In the genomic region with DNA sequence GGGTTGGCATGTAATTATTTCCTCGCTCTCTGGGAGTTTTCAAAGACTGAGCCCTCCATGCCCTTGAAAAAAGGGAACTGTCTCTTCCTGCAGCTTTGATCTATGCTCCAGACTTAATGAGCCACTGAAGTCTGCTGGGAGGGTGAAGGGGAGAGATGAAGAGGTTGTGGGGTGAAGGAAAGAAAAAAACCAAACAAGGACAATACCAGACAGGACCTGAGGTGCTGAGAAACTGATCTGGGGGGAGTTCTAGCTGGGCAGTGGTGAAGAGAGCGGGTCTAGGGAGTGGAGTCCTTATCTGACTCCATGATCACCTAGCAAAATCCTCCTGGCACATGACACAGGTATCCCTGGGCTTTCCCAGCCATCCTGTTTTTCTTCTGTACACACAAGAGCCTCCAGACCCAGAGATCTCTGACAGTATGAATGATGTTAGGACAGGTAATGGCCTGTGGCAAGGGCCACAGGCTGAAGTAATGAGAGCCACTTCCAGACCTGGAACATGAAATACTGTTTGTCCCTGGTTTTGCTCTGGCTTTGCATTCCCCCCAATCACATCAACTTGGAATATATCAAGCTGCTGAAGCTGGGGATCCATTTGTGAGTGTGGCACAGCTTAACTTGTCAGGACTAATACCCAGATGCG, we compare ENCODE assay signal across 31 mouse cellular contexts. TPM values are rescaled to one million over a fixed set of nuclear protein-coding genes. Genes with fewer than 3 reads are reported as not detected.
A peak's percentile ranks its signal among the peaks of the same experiment; 100 is the strongest.
DNase-seq lines count a peak whose midpoint lies in the region; ATAC-seq and TF ChIP-seq lines count a peak whose summit lies in the region.
"Had no signal": no experiment of that assay in that cellular context is flagged by ENCODE, and none has a peak within 500 bp of the region (broad histone marks: within the 10 kb centered on the region; RNA-seq: fewer than 3 reads in every experiment).

No protein-coding gene starts in this region.

- H3K36me3 ChIP-seq in kidney, embryonic 16.5 days (ENCODE audit: insufficient read depth, low read length): no peaks in the 10 kb centered on the region
- no peaks in the 10 kb centered on the region for H3K36me3 ChIP-seq in kidney, adult 2 months (ENCODE audit: control insufficient read depth, insufficient read depth, low read length)
- no peaks in the 10 kb centered on the region for H3K36me3 ChIP-seq in midbrain, embryonic 16.5 days (ENCODE audit: control insufficient read depth, insufficient read depth, low read length)
- H3K36me3 ChIP-seq in midbrain, embryonic 11.5 days (ENCODE audit: control insufficient read depth, insufficient read depth, low read length): no peaks in the 10 kb centered on the region
- H3K36me3 ChIP-seq: embryonic facial prominence, embryonic 10.5 days; embryonic facial prominence, embryonic 13.5 days; forebrain, embryonic 12.5 days; forebrain, embryonic 15.5 days; heart, embryonic 12.5 days; heart, embryonic 15.5 days; hindbrain, embryonic 10.5 days; hindbrain, embryonic 13.5 days had no signal

- peak overlapping the region; percentile 54; the same call in 1 of the 2 replicates for H3K27ac ChIP-seq in kidney, embryonic 16.5 days (ENCODE audit: low read length)
- H3K27ac ChIP-seq in kidney, adult 2 months (ENCODE audit: insufficient read depth, low read depth, low read length): no peak overlapping the region
- H3K27ac ChIP-seq in midbrain, embryonic 16.5 days (ENCODE audit: low read length): no peak overlapping the region
- H3K27ac ChIP-seq in midbrain, embryonic 11.5 days (ENCODE audit: low read depth, low read length): no peak overlapping the region
- H3K27ac ChIP-seq: embryonic facial prominence, embryonic 10.5 days; embryonic facial prominence, embryonic 13.5 days; forebrain, embryonic 12.5 days; forebrain, embryonic 15.5 days; heart, embryonic 15.5 days; hindbrain, embryonic 10.5 days; hindbrain, embryonic 13.5 days had no signal

- H3K9me3 ChIP-seq in kidney, embryonic 16.5 days (ENCODE audit: low read length): no peaks in the 10 kb centered on the region
- no peaks in the 10 kb centered on the region for H3K9me3 ChIP-seq in midbrain, embryonic 16.5 days (replicated peaks; ENCODE audit: control insufficient read depth, low read length, poor library complexity, severe bottlenecking)
- no peaks in the 10 kb centered on the region for H3K9me3 ChIP-seq in midbrain, embryonic 11.5 days (ENCODE audit: control insufficient read depth, low read length)
- H3K9me3 ChIP-seq: embryonic facial prominence, embryonic 10.5 days; embryonic facial prominence, embryonic 13.5 days; forebrain, embryonic 12.5 days; forebrain, embryonic 15.5 days; heart, embryonic 12.5 days; heart, embryonic 15.5 days; hindbrain, embryonic 10.5 days; hindbrain, embryonic 13.5 days had no signal

- peak; percentile 86 for ATAC-seq in kidney, embryonic 16.5 days (ENCODE audit: low FRiP score, low TSS enrichment)
- ATAC-seq in midbrain, embryonic 16.5 days: peak; percentile 39; the same call in 1 of the 2 replicates
- no peak for ATAC-seq in midbrain, embryonic 11.5 days (ENCODE audit: low FRiP score)
- ATAC-seq: forebrain, embryonic 15.5 days; hindbrain, embryonic 16.5 days; Patski had no signal

- H3K4me2 ChIP-seq in kidney, embryonic 16.5 days (replicated peaks; ENCODE audit: low read depth, low read length): no peak overlapping the region
- H3K4me2 ChIP-seq in midbrain, embryonic 16.5 days (ENCODE audit: low read length): no peak overlapping the region
- H3K4me2 ChIP-seq in midbrain, embryonic 11.5 days: no peak overlapping the region
- H3K4me2 ChIP-seq: embryonic facial prominence, embryonic 13.5 days; forebrain, embryonic 12.5 days; forebrain, embryonic 15.5 days; heart, embryonic 12.5 days; heart, embryonic 15.5 days; hindbrain, embryonic 13.5 days had no signal

- no peak for TF ChIP-seq POLR2A in kidney, adult 2 months (IDR thresholded peaks at IDR 0.05; ENCODE audit: low read depth, low read length)

- H3K4me3 ChIP-seq in kidney, embryonic 16.5 days (ENCODE audit: low read length): no peak overlapping the region
- H3K4me3 ChIP-seq in kidney, adult 2 months (ENCODE audit: insufficient read depth, low read depth, low read length): no peak overlapping the region
- H3K4me3 ChIP-seq in midbrain, embryonic 16.5 days (ENCODE audit: low read depth, low read length): no peak overlapping the region
- H3K4me3 ChIP-seq in midbrain, embryonic 11.5 days (ENCODE audit: low read depth, low read length): no peak overlapping the region
- H3K4me3 ChIP-seq: embryonic facial prominence, embryonic 10.5 days; embryonic facial prominence, embryonic 13.5 days; erythroblast, embryonic 14.5 days; forebrain, embryonic 12.5 days; forebrain, embryonic 15.5 days; heart, embryonic 12.5 days; heart, embryonic 15.5 days; hindbrain, embryonic 10.5 days; hindbrain, embryonic 13.5 days had no signal

- DNase-seq in adrenal gland, adult (ENCODE audit: inconsistent age in 2 of 2, low spot score in 1 of 2): peak; percentile 49 to 58
- DNase-seq in adrenal gland, adult 18-20 months (ENCODE audit: low spot score in 2 of 2): no peak
- DNase-seq in kidney, adult 2 months: no peak
- DNase-seq in midbrain, embryonic 11.5 days (ENCODE audit: low spot score, missing footprints): no peak
- DNase-seq: adrenal gland, adult 8-10 months; adrenal gland, postnatal 25 days; cerebellum, adult 11-12 months; cerebellum, adult 8-10 months; cerebellum, postnatal 10 days; cerebellum, postnatal 36 days; embryo, embryonic 11 days; gastrocnemius, postnatal 25 days; heart, adult 18-20 months; heart, postnatal 10 days; heart, postnatal 36 days had no signal

- 30% methylated on average over 3 of the region's 3 CpGs for WGBS in kidney, embryonic 16.5 days
- 44% methylated on average over 3 of the region's 3 CpGs for WGBS in kidney, adult 2 months
- WGBS in midbrain, embryonic 16.5 days: 61% methylated on average over 3 of the region's 3 CpGs
- WGBS in midbrain, embryonic 11.5 days: 75% methylated on average over 3 of the region's 3 CpGs

- no peaks in the 10 kb centered on the region for H3K27me3 ChIP-seq in kidney, embryonic 16.5 days (ENCODE audit: insufficient read depth, low read length)
- H3K27me3 ChIP-seq in kidney, adult 2 months (replicated peaks; ENCODE audit: control insufficient read depth, insufficient read depth, low read length): no peaks in the 10 kb centered on the region
- no peaks in the 10 kb centered on the region for H3K27me3 ChIP-seq in midbrain, embryonic 16.5 days (ENCODE audit: control insufficient read depth, insufficient read depth, low read depth, low read length)
- no peaks in the 10 kb centered on the region for H3K27me3 ChIP-seq in midbrain, embryonic 11.5 days (ENCODE audit: control insufficient read depth, insufficient read depth, low read length)
- H3K27me3 ChIP-seq: embryonic facial prominence, embryonic 13.5 days; forebrain, embryonic 12.5 days; forebrain, embryonic 15.5 days; heart, embryonic 12.5 days; heart, embryonic 15.5 days; hindbrain, embryonic 13.5 days; Patski had no signal

- H3K4me1 ChIP-seq in kidney, embryonic 16.5 days (ENCODE audit: insufficient read depth, low read length): no peaks in the 10 kb centered on the region
- no peaks in the 10 kb centered on the region for H3K4me1 ChIP-seq in kidney, adult 2 months (ENCODE audit: control insufficient read depth, insufficient read depth, low read length)
- no peaks in the 10 kb centered on the region for H3K4me1 ChIP-seq in midbrain, embryonic 16.5 days (ENCODE audit: control insufficient read depth, insufficient read depth, low read length)
- H3K4me1 ChIP-seq in midbrain, embryonic 11.5 days (ENCODE audit: control insufficient read depth, insufficient read depth, low read length): no peaks in the 10 kb centered on the region
- H3K4me1 ChIP-seq: embryonic facial prominence, embryonic 13.5 days; forebrain, embryonic 12.5 days; forebrain, embryonic 15.5 days; heart, embryonic 15.5 days; hindbrain, embryonic 13.5 days had no signal

- no peak for TF ChIP-seq CTCF in kidney, adult 2 months (conservative IDR thresholded peaks at IDR 0.05; ENCODE audit: insufficient read depth, insufficient read length, low read depth, low read length)

- H3K9ac ChIP-seq in kidney, embryonic 16.5 days (replicated peaks; ENCODE audit: low read length): no peak overlapping the region
- H3K9ac ChIP-seq in midbrain, embryonic 16.5 days (ENCODE audit: low read depth, low read length): no peak overlapping the region
- H3K9ac ChIP-seq in midbrain, embryonic 11.5 days (ENCODE audit: low read length): no peak overlapping the region
- H3K9ac ChIP-seq: embryonic facial prominence, embryonic 13.5 days; forebrain, embryonic 12.5 days; forebrain, embryonic 15.5 days; heart, embryonic 12.5 days; heart, embryonic 15.5 days; hindbrain, embryonic 13.5 days had no signal

RNA-seq across cellular contexts. Expression of gene Ripply2, which starts 18.2 kb away (rescaled TPM):
- under 1 TPM; 0.83 to 0.93 TPM for total RNA-seq in adrenal gland, adult 18-20 months (2021)
- polyA plus RNA-seq in kidney, embryonic 16.5 days (2015; fragmentation: Nextera tagmentation; extraction: Ambion mirVana): 0.90 and 2.1 TPM in 2 replicates
- not detected in 2 replicates for polyA plus RNA-seq in kidney, adult 2 months (2012; rRNA removed)
- 9.3 and 9.4 TPM in 2 replicates for polyA plus RNA-seq in midbrain, embryonic 16.5 days (2015; fragmentation: Nextera tagmentation; extraction: Ambion mirVana)
- 0.63 and 0.67 TPM in 2 replicates for polyA plus RNA-seq in midbrain, embryonic 11.5 days (2014; fragmentation: Nextera tagmentation; extraction: Ambion mirVana)
- total RNA-seq: ES-E14; gastrocnemius, adult 8-10 months; gastrocnemius, postnatal 25 days; heart, adult 18-20 months; heart, postnatal 10 days; heart, postnatal 36 days had no signal
- polyA plus RNA-seq: embryonic facial prominence, embryonic 10.5 days; embryonic facial prominence, embryonic 13.5 days; erythroblast, embryonic 14.5 days; gonadal fat pad, adult 2 months; Patski had no signal

RNA-seq across cellular contexts. Expression of gene Cyb5r4, which starts 24.6 kb away (rescaled TPM):
- total RNA-seq in adrenal gland, adult 18-20 months (2021): 10 to 100 TPM; 37.0 to 41.4 TPM
- polyA plus RNA-seq in kidney, embryonic 16.5 days (2015; fragmentation: Nextera tagmentation; extraction: Ambion mirVana): 64.8 and 68.3 TPM in 2 replicates
- polyA plus RNA-seq in kidney, adult 2 months (2012; rRNA removed): 10.9 and 15.0 TPM in 2 replicates
- 56.8 and 61.3 TPM in 2 replicates for polyA plus RNA-seq in midbrain, embryonic 16.5 days (2015; fragmentation: Nextera tagmentation; extraction: Ambion mirVana)
- 126 and 134 TPM in 2 replicates for polyA plus RNA-seq in midbrain, embryonic 11.5 days (2014; fragmentation: Nextera tagmentation; extraction: Ambion mirVana)

Comparison
In these comparisons a context has a peak if more than half of its experiments do, and no peak if none do; other contexts are left out.
1. DNase-seq: peak in adrenal gland, adult (2 of 2); none in adrenal gland, adult 18-20 months (0 of 2), kidney, adult 2 months (single experiment) and midbrain, embryonic 11.5 days (single experiment).